Mouse (Mus musculus): ENCODE data around the gene Rhot1.
"Not testable (repeated sequence)": the region's sequence is repeated elsewhere in the genome, so short reads cannot be mapped to it uniquely, and the experiment has no call there.

The Rhot1 gene

GRCm38 (mm10) chr11:80193827-80194226, 15.0 kb upstream of the Rhot1 start:
- no peak for DNase-seq (ENCODE audit: extremely low spot score)

DNA sequence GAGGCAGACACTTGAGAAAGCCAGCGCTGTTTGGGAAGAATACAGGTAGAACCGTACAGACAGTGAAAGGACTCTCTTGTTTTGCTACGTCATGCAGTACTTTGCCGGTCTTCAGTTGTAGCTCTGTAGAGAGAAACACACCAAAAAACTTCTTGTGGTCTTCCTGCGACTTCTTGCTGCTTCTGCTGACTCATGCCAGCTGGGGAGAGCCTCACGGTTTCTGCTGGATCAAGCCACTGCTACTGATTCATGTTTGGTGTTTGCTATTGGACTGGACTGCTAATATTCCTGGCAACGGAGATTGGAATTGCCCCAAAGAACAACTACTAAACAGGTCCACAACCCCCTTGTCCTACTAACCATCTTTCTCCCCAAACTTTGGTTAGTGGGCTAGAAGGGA, 12.5 kb upstream of the Rhot1 start:
- DNase-seq (ENCODE audit: extremely low spot score), result no peak

DNA sequence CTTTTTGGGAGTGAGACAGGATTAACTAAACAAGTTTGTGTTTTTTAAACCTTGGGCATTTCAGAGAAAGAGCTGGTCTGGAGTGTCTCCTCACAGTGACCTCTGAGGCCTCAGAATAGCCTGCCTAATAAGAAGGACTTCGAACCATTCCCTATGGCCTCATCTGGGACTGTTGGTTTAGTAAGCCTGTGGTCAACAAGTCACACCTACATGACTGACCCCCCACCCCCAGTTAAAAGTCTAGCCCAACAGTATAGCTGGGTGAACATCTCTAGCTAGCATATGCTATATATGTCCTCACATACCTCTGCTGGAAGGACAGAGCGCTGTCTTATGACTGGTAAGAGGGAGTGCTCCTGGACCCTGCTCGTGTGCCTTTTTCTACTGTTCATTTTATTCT, 9.5 kb upstream of the Rhot1 start:
- DNase-seq (ENCODE audit: extremely low spot score), result no peak

DNA sequence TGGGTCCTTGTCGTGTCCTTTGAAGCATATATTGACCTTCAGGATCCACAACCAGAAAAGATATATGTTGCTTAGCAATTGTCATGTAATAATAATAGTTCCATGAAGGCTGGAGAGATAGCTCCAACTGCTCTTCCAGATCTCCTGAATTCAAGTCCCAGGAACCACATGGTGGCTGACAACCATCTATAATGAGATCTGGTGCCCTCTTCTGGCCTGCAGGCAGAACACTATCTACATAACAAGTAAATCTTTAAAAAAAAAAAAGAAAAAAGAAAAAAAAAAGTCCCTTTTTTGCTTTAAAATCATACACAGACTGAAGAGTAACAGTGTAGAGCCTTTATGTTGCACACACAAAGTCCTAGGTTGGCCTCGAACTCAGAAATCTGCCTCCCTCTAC, 9.0 kb upstream of the Rhot1 start:
- DNase-seq (ENCODE audit: extremely low spot score), result no peak

GRCm38 (mm10) chr11:80200326-80200725, 8.5 kb upstream of the Rhot1 start:
- no peak for DNase-seq (ENCODE audit: extremely low spot score)

DNA sequence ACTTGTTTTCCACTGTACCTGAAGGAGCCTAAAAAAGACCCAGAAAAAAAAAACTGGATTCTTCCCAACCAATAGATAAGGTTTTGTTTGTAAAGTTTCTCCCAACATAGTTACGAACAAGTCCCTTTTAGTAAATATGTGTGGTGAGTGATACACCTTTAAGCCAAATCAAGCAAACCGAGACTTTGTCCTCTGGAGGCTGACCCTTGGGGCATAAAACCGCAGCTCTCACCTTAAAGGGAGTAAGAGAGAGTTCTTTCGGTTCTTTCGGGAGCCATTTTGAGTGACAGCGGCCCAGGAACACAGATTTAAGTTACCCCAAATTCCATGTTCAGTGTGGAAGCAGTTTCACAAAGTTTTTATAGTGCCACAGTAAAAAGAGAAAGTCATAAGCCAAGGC, 6.5 kb upstream of the Rhot1 start:
- no peak for DNase-seq (ENCODE audit: extremely low spot score)

GRCm38 (mm10) chr11:80204037-80204436, 4.8 kb upstream of the Rhot1 start:
- no peak for DNase-seq (ENCODE audit: extremely low spot score)

- DNase-seq (ENCODE audit: extremely low spot score), result no peak
Observed at GRCm38 (mm10) chr11:80204941-80205340, 3.9 kb upstream of the Rhot1 start.

GRCm38 (mm10) chr11:80208465-80208859, 357 bp upstream of the Rhot1 start:
- no peak for DNase-seq (ENCODE audit: extremely low spot score)

DNA sequence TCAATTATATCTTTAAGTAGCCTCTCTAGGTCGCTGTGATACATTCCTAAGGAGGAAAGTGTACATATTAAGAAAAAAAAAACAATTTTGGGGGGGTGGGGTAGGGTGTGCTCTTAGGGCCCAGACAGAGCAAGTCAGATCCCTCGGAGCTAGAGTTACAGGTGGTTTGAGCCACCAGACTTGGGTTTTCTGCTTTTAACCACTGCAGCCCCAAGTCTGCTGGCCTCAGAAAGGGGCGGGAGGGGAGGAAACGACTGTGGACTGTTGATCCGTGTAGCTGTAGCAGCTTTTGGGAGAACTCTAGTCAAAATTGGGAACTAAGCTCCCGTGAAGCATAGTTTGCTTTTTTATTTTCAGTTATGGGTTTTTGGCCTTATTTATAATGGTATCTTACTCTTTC, 1.5 kb downstream of the Rhot1 start:
- DNase-seq (ENCODE audit: extremely low spot score), result no peak

DNA sequence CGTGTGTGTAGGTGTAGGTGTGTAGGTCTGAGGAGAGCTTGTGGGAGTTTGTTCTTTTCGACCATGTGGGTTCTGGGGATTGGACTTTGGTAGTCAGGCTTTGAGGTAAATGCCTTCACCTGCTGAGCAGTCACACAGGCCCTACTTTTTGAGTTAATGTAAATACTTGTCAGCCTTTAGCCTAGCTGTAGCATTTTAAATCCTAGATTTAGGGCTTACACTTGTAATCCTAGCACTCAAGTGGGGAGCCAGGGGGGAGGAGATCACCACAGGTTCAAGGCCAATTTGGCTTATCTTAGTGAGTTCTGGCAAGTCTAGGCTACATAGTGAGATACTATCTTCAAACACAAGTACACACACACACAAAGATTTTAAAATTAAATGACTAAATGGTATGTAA, 3.5 kb downstream of the Rhot1 start:
- no peak for DNase-seq (ENCODE audit: extremely low spot score)

DNA sequence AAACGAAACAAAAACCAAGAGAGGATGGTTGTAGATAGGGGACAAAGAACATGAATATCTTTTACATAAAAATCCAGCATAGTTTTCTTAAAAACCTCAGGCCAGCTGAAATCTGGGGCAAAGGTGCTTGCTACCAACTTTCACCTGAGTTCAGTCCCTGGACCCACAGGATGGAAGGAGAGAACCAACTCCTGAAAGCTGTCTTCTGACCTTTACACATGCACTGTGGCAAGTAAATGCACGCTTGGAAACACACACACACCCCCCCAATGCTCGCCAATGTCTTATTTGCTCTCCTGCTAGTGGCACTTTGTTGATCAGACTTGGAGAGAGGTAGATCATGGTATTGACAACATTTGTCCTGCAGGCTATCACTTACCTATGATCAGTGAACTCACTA, 6.5 kb downstream of the Rhot1 start:
- no peak for DNase-seq (ENCODE audit: extremely low spot score)

DNA sequence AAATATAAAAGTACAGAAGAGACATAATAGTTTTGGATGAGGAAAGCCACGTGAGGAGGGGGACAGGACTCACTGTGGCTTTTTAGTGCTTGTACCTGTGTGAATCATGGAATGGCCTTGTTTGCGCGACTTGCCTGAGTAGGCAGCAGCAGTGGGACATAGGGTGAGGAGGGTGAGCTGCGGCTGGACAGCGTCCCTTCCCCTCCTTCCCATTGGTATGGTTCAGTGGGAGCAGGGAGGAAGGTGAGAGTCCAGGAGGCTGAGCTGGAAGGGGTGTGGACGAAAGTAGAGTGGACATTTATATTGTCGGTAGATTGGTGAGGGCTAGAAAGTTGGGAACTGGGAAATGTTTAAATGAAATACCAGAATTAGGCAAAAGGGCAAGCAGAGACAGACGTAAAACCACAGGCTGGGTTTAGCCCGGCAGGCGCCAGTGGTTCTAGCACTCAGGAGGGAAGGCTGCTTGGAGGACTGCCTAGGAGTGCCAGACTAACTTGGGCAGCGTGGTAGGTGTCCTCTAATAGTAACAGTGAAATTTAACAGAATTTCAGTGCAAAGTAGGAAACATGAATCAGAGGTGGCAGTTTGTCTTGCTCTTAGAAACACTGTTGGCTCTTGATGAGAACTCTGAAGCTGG, 10.0 kb downstream of the Rhot1 start:
- no peak for DNase-seq (ENCODE audit: extremely low spot score)

- not testable (repeated sequence) for DNase-seq (ENCODE audit: extremely low spot score)
Observed at GRCm38 (mm10) chr11:80230066-80230465, 21.2 kb downstream of the Rhot1 start.

- no peak for DNase-seq (ENCODE audit: extremely low spot score)
Observed at GRCm38 (mm10) chr11:80237278-80237677, 28.5 kb downstream of the Rhot1 start.

DNA sequence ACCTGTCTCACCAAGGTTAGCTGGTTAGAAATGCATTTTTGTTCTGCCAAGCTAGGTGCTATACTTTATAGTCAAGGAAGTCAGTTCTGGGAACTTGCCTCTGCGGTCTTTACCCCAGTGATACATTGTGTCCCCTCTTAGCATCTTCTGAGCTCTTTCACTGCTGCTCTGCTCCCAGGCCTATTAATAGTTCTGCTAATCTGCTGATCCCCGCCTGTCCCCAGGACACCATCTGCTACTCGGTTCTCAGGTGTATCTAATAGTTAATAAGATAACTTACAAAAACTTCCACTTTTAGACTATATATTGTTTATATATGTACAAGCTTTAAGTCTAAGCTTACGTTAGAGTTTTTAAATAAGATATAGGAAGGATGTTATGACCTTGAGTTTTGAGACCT, 29.5 kb downstream of the Rhot1 start:
- DNase-seq (ENCODE audit: extremely low spot score), result no peak

- no peak for DNase-seq (ENCODE audit: extremely low spot score)
Observed at GRCm38 (mm10) chr11:80247026-80247425, 38.2 kb downstream of the Rhot1 start.

- no peak for DNase-seq (ENCODE audit: extremely low spot score)
Observed at GRCm38 (mm10) chr11:80248531-80248930, 39.7 kb downstream of the Rhot1 start.

DNA sequence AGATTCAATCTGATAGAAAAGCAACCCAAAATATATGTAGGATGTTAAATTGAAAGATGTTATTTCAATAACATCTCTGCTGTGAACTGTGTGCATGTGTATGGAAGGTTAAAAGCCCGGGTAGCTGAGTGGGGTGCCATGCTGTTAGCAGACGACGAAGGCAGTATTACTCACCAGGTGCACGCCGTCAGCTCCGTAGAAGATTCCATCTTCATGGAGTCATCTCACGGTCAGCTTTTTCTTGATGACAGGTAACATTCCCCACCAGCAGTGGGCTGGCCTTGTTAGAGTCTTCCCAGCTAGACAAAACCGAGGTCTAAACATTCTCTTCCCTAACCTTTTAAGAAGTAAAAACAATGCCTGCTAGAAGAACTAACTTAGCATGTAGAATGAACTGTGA, 55.3 kb downstream of the Rhot1 start:
- DNase-seq (ENCODE audit: extremely low spot score), result no peak

DNA sequence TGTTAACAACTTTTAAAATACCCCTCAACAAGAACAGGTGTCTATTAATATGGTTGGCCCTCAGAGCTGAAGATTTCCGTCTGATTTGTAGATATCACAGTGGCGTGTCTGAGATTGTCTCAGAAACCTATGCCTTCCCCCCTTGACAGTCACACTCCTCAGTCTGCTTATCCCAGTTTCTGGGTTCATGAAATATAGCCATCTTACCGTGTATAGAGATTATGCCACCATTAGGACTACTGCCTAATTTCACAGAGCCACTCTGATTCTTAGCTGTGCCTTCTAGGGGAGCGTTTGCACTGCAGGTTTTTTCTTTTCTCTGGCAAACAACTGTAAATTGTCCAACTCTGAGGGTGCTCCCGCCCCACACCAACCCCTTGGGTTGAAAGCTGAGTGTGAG, 62.3 kb downstream of the Rhot1 start:
- no peak for DNase-seq (ENCODE audit: extremely low spot score)

DNA sequence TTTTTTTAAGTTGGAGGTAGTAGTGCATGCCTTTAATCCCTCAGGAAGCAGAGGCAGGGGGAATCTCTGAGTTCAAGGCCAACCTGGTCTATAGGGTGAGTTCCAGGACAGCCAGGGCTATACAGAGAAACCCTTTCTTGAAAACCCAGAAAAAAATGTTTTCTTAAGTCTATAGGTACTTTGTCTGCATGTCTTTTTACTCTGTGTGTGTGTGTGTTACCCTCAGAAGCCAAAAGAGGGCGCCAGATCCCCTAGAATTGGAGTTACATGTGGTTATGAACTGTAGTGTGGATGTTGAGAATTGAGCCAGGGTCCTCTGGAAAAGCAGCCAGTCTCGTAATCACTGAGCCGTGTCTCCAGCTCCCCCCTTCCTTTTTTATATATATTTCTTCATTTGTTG, 66.2 kb downstream of the Rhot1 start:
- DNase-seq (ENCODE audit: extremely low spot score), result no peak

GRCm38 (mm10) chr11:80278054-80278453, 69.2 kb downstream of the Rhot1 start:
- no peak for DNase-seq (ENCODE audit: extremely low spot score)

- no peak for DNase-seq (ENCODE audit: extremely low spot score)
Observed at GRCm38 (mm10) chr11:80283786-80284185, 75.0 kb downstream of the Rhot1 start.

DNA sequence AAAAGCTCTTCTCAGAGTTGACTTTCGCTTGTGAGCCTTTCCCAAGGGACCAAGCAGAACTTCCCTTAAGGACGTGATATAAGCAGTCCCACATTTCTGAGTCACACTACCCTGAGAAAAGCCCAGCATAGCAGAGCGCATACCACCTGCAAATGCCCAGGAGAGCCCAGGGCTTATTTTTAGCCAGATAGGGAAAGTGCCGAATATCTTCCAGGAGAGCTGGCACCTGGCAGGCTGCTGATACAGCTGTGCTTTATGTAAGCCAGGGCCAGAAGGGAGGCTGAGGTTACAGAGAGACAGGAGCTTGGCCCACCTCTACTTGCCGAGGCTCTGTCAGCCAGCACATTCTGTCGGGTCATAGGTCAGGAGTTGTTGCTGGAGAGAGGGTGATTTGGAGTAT, 75.8 kb downstream of the Rhot1 start:
- DNase-seq (ENCODE audit: extremely low spot score), result no peak

All from embryo, embryonic 9.5 days (tissue).